Mouse (Mus musculus) retina, postnatal 7 days (tissue): ENCODE measurements at regions not wholly inside any gene's neighbourhood (a gene's known extent, or its start where the extent isn't known, plus 50 kb on each side); places are given as distances from the start of the nearest gene placed in this dataset.

Experiments used
- DNase-seq: peaks from one replicate; pipeline ENCODE4 v3.0.0-alpha.2; 2012; ENCODE audit warnings: low read depth, low spot score

DNA sequence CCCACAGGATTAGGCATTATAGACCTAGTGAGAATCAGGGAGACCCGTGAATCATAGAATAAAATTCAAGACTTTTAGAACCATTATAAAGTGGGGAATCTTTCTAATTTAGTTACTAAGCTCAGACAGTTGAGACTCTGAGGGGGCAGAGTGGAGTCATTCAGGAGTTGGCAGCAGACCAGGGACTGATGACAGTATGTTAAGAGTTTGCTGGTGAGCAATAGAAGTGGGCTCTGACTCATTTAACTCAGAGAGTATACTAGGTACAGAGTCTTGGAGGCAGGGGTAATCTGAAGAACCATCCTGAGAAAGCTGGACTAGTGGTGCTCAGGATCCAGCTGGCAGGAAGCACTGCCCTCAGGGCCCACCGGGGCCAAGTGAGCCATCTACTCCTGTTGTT lies 184.9 kb upstream of the Npy start:
- DNase-seq: no peak

DNA sequence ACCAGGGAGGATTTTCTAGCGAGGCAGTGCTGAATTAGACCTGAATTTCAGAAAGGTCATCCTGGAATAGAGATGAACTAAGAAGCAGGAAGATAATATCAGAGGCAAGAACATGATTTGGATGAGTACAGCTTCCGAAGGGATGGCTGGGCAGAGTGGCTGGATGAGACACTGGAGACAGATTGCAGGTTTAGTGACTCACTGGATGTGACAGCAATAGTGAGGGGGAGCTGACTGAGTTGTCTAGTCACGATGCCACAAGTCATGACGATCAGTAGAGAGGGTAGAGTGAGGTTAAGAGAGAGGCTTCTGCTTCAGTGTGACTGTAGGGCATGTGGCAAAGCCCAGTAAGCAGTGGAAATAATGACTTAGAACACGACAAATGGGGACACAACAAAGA lies 181.3 kb upstream of the Npy start:
- no peak for DNase-seq

DNA sequence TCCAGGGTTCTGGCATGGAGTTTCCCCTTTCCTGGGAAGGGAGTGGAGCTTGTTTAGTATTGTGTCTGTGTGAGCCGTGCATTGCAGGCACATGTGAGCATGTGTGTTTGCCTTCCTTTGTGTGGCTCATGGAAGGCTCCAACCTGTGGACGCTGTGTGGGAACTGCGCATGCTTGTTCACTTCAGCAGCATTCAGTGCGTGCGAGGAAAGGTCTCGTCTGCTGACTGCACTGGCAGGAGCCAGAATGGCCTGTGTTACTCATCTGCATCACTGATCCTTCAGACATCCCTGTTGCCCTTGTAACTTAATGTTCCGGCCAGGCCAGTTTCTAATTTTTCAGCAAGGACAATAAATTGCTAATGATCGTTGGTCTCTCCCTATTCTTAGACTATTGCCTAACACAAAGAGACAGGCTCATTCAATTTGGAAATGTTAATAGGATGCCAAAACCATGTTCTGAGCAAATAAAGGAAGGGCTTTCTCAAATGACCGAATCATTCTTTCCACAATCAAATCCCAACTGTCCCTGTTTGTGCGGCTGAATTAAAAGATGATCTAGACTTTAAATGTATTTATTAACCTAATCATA lies 167.9 kb upstream of the Npy start:
- no peak for DNase-seq

DNA sequence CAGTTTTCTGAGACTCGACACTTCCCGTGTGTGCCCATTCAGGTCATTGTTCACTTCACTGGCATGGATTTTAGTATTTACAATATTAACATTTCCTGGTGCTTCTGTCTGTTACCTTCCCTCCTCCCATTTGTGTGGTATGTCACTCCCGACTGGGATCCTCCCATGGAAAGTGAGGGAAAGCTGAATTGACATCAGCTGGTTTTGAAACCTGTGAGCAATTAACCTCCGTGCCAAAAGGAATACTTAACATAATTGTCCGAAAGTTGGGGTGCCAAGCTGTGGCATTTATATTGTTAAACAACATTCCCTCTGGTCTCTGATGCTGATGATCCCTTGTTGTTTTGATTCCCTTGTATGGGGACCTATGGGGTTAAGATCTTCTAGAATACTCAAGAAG lies 167.3 kb upstream of the Npy start:
- no peak for DNase-seq

DNA sequence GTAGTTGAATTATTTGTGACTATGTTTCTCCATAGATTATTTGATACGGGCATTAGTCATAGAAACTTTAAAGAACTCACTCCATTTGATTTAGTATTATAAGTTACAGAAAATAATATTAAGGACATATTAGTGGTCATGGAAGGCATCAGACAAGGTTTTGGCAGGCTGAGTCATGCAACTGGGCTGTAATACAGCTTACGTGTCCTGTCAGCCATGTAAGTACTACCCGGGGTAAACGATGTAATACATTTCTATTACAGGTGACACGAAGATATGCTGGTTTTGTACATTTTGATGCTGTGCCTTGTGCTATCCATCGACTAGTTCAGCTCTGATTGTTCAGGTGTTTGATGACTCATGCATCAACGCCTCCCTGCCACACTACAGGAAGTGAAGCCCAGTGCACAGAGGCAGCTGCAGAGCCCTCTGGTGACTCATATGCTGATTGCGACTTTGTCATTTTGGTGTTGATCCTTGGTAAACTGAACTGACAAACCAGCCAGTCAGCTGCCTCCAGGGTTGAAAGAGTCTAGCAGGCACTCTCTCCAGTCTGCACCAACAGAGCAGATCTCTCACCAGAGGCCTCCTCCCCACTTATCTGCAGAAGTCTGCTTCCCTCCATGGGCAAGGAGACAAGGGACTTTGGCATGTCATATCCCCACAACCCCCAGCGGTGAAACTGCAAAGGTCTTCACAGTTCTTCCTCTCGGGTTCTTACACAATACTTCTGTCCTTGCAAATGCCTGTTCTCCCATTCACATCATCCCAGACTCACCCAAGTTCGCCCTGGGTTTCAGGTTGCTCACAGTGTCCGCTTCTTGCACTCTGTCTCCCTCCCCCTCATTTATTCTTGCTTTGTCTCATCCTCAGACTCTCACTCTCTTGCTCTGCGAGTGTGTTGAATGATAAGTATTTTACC lies 165.9 kb upstream of the Npy start:
- DNase-seq: no peak

DNA sequence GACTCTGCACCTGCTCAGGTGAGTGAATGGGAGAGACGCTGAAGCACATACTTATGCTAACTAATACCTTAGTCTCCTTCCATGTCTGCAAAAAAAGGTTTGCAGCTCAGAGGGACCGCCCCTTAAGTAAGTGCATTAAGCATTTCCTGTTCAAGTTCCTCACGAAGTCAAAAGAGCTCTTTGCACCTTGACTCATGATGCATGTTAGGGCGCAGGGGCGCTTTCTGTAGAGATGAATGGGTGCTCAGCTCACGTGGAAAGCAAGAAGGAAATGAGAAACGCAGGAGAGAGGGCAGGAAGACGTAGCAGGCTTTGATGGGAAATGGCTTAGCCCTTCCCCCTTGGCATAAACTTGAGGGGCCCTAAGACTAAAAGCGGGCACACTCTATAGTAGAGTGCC lies 164.5 kb upstream of the Npy start:
- DNase-seq: no peak

DNA sequence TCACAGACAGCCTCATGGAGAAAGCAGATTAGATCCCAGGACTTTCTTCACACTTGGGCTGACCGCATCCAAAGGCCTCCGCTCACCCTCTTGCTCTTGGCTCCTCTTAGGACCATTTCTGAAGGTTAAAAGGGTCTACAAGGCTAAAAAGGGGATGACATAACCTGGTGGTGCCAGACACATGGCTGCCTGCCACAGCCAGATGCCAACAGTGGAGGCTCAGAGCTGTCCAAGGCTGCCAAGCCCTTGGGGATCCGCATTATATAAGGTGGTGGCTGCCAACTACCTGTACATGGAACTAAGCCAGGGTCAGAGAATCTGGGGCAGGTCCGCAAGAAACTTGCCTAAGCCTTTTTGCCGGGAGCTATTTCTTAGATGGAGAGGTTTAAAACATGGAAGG lies 151.5 kb upstream of the Npy start:
- no peak for DNase-seq

DNA sequence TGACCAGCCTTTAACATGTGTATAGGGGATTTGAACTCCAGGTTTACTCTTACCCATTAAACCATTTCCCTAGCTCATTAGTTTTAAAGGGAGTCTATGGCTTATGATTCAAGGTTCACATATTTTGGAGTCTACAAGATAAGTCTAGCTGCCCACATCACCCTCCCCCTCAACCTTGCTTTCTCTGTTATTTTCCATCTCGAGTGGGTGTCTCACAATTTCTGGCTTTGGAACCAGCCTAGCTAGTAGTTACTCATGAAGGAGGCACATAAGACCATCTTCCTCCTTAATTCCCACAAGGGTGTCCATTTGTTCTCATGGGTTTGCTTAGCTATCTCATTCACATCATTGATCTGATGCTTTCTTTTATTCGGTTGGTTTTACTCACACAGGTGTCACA lies 150.6 kb upstream of the Npy start:
- DNase-seq: no peak

DNA sequence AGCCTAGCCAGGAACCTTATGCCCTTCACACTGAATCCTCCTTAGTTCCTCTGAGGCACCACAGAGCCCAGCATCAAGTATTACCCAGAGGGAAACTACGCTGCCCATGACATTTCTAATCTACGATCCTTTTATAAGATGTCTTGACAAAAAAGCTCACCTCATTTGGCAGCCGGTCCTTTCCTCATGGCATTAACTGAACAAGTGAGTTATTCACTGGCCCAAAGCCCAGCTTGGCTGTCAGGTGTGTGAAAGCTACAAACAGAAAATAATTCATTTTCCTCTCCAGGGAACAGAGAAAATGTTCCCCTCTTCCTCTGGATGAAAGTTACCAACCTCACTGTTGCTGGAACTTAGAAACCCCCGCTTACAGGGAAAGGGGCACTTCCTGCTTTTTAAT lies 135.7 kb upstream of the Npy start:
- no peak for DNase-seq

DNA sequence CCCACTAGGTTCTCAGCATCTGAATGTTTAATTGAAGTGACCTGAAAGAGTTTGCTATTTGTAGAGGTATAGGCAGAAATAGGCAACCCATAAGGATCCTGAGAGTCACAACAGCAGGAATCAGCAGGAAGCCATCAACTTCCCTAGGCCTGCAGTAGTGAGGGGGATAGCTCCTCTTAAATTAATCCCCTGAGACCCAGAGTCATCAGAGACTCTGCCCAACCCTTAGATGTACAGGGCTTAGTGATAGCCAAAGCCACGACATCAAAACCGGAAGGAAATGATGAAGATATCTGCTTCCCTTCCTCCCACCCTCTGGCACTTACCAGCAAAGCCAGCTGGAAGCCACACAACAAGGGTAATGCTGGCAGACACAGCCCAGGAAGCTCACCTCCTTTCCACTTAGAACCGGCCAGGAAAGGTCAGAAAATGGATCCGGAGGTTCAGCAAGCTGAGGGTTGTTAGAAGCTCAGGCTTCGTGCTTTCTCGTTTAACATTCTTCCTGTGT lies 130.4 kb upstream of the Npy start:
- no peak for DNase-seq

DNA sequence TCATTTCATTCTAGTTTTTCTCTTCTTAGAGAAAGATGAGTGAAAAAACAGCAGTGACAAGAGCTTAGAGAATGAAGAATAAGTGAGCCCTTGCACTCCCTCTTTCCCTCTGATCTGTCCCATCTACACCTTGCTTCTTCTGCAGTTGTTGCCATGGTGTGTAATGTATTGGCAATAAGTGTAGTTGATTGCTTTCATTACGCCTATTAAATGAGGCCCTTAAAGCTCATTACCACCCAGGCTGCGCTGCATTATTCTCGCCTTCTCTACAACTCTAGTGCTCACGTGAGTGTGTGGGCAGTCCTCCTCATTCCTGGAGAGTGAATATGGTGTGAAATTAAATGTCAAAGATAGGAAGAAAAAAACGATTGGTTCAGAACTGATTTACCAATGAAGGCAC lies 127.7 kb upstream of the Npy start:
- DNase-seq: no peak

DNA sequence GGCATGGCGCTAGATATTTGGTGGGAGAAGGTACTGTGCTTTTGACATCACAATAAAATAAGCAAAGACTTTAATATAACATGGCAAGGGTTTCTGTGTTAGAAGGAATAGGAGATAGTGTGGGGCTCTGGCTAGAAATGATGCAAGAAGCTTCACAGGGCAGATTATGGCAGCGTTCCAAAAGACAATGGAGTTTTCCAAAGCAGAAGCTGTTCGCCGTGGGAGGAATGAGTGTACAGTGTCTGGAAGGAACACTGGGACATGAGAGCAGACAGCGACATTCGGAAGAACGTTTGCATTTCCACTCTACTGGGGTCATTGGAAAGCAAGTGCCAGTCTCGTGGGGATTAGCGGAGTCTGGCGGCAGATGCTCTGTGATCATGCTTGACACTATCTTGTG lies 125.5 kb upstream of the Npy start:
- DNase-seq: no peak

DNA sequence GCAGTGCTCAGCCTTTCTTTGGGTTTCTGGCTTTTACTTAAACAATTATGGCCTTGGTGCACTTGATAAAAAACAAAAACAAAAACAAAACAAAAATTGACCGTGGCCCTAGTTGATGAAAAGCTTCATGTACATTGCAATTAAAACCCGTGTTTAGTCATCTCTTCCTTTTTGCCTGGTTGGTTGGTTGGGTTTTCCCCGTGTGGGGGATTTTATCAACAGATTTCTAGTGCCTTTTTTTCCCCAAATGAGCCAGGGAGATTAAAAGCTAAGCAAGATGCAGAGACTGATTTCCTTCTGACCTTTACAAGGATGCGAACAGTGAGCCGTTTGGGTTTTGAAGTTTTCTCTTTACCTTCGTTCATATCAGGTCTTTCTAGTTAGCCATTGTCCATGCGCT lies 121.1 kb upstream of the Npy start:
- DNase-seq: no peak

DNA sequence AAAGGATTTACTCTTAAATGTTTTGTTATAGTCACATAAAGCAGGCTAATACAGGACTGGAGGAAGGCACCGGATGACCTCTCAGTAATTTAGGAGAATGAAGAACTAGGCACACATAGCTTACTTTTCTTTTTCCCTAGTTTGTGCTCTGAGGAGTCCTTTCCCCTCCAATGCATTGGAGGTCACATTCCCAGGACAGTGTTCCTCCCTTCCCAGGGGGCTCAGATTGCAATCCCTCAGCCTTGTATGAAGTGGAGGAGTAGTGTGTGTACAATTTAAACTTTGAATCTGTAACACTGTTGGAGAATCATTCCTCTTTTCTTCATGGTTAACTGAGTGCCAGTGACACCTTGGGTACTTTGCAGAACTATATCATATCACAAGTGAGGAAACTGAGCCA lies 109.5 kb upstream of the Npy start:
- no peak for DNase-seq

DNA sequence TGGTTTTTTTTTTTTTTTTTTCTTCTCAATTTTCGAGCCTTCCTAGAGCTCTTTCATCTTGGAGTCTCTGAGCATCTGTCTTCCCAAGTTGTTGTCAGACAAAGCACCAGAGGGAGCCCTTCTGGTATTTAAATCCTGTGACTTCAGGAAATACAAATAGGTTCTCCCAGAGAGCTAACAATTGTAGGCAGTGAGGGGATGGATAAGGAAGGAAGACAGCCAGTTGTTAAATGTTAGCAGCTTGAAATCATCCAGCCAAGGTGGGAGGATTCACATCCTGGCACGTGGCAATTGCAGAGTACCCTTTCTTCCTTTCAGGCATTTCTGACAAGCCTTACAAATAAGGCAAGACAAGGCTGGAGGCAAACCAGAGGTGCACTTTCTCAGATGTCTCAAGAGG lies 106.0 kb upstream of the Npy start:
- no peak for DNase-seq

DNA sequence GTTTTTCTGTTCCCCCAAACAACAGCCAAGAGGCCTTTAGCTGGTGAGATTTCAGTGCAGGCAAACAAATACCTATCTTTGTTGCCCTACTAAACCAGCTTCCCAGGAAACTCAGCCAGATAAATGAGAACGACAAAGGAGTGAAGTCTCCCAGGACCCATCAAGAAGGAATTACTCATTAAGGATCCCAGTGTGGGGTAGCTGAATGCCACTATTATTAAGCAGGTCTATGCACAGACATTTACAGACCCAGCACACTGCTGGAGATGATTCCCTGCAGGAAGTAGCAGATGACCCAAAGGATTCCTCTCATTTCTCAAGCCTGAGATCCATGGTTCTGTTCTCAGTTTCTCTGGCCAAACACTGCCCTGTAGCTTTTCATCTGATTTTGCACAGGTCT lies 105.6 kb upstream of the Npy start:
- DNase-seq: no peak

DNA sequence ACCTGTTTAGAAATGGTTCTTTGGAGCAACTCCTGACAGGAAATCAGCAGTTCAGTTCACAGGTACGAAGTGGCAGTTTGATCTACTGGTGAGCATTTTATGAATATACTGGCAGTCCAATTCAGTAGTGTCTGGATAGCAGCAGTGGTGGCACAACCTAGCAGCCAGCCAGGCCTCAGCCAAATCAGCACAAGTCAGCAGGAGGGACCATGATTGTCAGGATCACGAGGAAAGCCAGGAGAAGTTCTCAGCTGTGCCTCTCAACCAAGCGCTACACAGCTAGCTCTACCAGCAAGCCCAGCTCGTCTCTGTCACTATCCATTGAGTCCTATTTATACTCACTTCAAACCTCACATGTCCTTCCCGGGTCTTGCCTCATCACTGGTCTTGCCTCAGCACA lies 89.3 kb upstream of the Npy start:
- no peak for DNase-seq

DNA sequence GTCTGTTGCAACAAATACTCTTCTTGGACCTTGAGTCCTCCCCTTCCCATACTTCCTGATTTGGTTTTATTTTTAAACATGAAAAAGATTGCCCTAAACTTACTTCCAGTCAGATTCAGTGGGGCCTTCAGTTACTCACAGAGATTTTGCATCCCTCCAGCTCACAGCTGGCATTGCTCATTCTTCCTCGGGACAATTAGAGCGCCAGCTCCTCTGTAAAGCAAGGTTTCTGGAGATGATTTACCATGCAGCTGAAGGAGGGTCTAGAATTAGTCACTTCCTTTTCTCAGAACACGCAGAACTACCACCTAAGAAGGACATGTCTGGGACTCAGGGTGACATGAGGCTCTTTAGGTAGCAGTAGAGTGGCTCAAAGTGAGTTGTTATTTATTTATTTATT lies 79.4 kb upstream of the Npy start:
- DNase-seq: no peak

DNA sequence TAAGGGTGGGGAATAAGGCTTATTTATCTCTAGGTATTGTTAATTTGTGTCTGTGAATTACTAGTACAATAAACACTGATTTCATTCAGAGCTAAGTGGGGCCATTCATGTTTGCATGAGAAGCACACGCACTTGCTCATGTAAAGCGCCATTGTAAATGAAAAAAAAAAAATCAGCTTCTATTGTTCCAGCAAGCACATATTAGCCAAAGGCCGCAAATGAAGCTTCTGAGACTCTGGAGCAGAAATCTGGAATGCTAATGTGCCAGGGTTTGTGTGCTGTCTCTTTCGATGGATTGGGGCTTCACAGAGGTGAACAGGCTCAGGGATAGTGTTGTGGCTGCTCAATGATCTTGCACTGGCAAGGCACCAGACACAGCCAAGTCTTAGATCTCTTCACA lies 77.2 kb upstream of the Npy start:
- DNase-seq: no peak

DNA sequence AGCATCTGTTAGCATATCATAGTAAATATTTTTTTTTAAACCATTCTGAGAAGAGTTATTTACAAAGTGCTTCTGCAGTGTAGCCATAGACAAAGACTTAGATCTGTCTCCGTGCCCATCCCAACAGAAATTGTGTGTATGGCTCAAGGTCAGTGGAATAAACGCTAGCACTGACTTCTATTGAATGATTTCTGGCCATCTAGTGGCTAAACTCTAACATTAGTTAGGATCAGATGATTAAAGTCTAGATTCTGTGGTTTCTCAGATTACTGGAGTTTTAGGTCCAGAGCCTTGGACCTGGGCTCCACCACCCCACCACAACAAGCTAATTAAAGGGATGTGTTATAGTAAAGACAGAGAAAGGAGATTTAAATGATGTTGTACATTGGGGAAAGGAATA lies 72.0 kb upstream of the Npy start:
- DNase-seq: no peak

DNA sequence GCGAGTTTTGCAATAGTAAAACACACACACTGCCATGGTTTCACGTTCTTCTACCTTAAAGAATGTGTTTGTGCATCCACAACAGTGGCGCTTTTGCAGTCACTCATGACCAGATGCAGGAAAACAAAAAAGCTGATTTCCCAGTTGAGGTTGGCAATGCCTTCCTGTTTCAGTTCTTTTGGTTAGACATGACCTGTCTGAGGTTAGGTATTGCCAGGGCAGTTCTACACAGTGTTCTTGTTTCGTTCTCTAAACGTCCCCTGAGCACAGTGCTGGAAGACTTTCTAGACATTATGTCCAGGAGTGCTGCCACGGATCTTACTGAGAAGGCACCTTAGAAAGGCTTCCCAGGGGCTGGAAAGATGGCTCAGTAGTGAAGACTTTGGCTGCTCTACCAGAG lies 62.9 kb upstream of the Npy start:
- no peak for DNase-seq

DNA sequence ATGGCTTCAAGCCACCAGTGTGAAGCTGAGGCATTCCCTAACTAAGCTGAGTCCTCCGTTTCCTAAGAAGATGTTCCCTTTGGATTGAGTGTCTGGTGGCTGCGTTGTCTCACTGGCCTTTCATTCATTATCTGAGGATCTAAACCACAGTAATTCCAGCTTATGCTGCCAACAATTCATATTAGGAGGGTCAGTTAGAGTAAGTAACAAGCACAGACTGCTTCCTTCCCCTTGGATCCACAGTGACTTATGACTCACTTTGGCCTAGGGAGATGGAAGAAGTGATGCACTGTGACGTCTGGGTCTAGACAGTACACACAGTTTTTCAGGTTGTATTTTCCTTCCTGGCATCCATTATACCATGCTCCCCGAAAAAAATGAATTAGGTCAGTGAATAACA lies 57.8 kb upstream of the Npy start:
- DNase-seq: no peak
